Mouse (Mus musculus) limb, embryonic 10.5 days (tissue): ENCODE data around the gene Slc12a9. TPM values are rescaled to one million over a fixed set of nuclear protein-coding genes. Genes with fewer than 3 reads are reported as not detected.

Experiments used
- DNase-seq: peaks from one replicate; pipeline ENCODE4 v3.0.0-alpha.2; 2017; ENCODE audit warnings: low spot score
- H3K27ac ChIP-seq: fragments of 300-500 bp; sonication (generic); 2 replicates; pipeline ENCODE4 v1.5.1; 2016; ENCODE audit warnings: mild to moderate bottlenecking
- H3K27me3 ChIP-seq: fragments of 300-500 bp; sonication (generic); 2 replicates; pipeline ENCODE4 v1.6.1; 2016; ENCODE audit warnings: low read depth, mild to moderate bottlenecking; ENCODE audit not compliant: poor library complexity, severe bottlenecking
- H3K36me3 ChIP-seq: fragments of 300-500 bp; sonication (generic); 2 replicates; pipeline ENCODE4 v1.6.1; 2016; ENCODE audit warnings: mild to moderate bottlenecking, moderate library complexity
- H3K4me1 ChIP-seq: fragments of 300-500 bp; sonication (generic); 2 replicates; pipeline ENCODE4 v1.6.1; 2016
- H3K4me3 ChIP-seq: fragments of 300-500 bp; sonication (generic); 2 replicates; pipeline ENCODE4 v1.5.1; 2016; ENCODE audit warnings: mild to moderate bottlenecking, moderate library complexity
- H3K9me3 ChIP-seq: fragments of 300-500 bp; sonication (generic); replicated peaks from 2 replicates; pipeline ENCODE4 v1.6.1; 2016; ENCODE audit warnings: mild to moderate bottlenecking
- WGBS: fragments of 180-500 bp; shearing (Covaris S2); methylation state at CpG from one replicate; pipeline ENCODE4 v1.1.7; 2016; 5-methylcytosine and 5-hydroxymethylcytosine counted together
- polyA plus RNA-seq: library from polyadenylated mRNA; unstranded; fragments of >200 nt; fragmentation: Nextera tagmentation; extraction: Ambion mirVana; gene quantifications from 2 replicates; pipeline ENCODE4 v1.2.1, GENCODE M21; 2016

The Slc12a9 gene
- polyA plus RNA-seq, 1 experiment from 2014 or later = 10.4 TPM

- Histone ChIP-seq H3K9me3 (no peaks in the 10 kb centered on the region), H3K27me3 (no peaks in the 10 kb centered on the region), H3K27ac (no peak overlapping the region), H3K4me3 (no peak overlapping the region), H3K4me1 (peaks cover 18% of the 10 kb centered on the region), H3K36me3 (peaks cover 97% of the 10 kb centered on the region)
- no peak for DNase-seq
- 93% methylated on average over 21 of the region's 21 CpGs for WGBS
Measured at GRCm38 (mm10) chr5:137301253-137301652, 32.1 kb downstream of the Slc12a9 start.

- Histone ChIP-seq H3K36me3 (peaks cover 97% of the 10 kb centered on the region), H3K9me3 (no peaks in the 10 kb centered on the region), H3K27me3 (no peaks in the 10 kb centered on the region), H3K27ac (no peak overlapping the region), H3K4me1 (peaks cover 19% of the 10 kb centered on the region), H3K4me3 (no peak overlapping the region)
- WGBS = 95% methylated on average over 7 of the region's 7 CpGs
- DNase-seq = no peak
Measured at GRCm38 (mm10) chr5:137299240-137299639, 34.2 kb downstream of the Slc12a9 start.

GRCm38 (mm10) chr5:137297126-137297525, 36.3 kb downstream of the Slc12a9 start:
- peaks cover 34% of the 10 kb centered on the region for H3K4me1 ChIP-seq
- no peak for DNase-seq
- H3K36me3 ChIP-seq = peaks cover 76% of the 10 kb centered on the region
- 94% methylated on average over 14 of the region's 14 CpGs for WGBS
- H3K9me3 ChIP-seq = no peaks in the 10 kb centered on the region
- peaks cover 12% of the 10 kb centered on the region for H3K27me3 ChIP-seq
- no peak overlapping the region for H3K27ac ChIP-seq
- H3K4me3 ChIP-seq = no peak overlapping the region

GRCm38 (mm10) chr5:137295712-137296111, 37.7 kb downstream of the Slc12a9 start:
- no peak overlapping the region for H3K27ac ChIP-seq
- no peaks in the 10 kb centered on the region for H3K9me3 ChIP-seq
- DNase-seq = no peak
- H3K4me3 ChIP-seq = 0 out of 2 replicates have a peak overlapping the region, but pooled peaks have one; percentile 62
- peaks cover 26% of the 10 kb centered on the region for H3K27me3 ChIP-seq
- H3K4me1 ChIP-seq = peaks cover 36% of the 10 kb centered on the region
- 93% methylated on average over 15 of the region's 15 CpGs for WGBS
- H3K36me3 ChIP-seq = peaks cover 62% of the 10 kb centered on the region

GRCm38 (mm10) chr5:137295296-137295695, 38.1 kb downstream of the Slc12a9 start:
- Histone ChIP-seq H3K4me3 (peak overlapping the region; percentile 62), H3K27ac (peak overlapping the region; percentile 87; the same call in 1 of the 2 replicates), H3K27me3 (peaks cover 31% of the 10 kb centered on the region), H3K4me1 (peaks cover 38% of the 10 kb centered on the region), H3K36me3 (peaks cover 58% of the 10 kb centered on the region), H3K9me3 (no peaks in the 10 kb centered on the region)
- 87% methylated on average over 9 of the region's 9 CpGs for WGBS
- DNase-seq = no peak

GRCm38 (mm10) chr5:137294744-137295093, 38.7 kb downstream of the Slc12a9 start:
- no peaks in the 10 kb centered on the region for H3K9me3 ChIP-seq
- H3K27me3 ChIP-seq = peaks cover 36% of the 10 kb centered on the region
- H3K4me1 ChIP-seq = peaks cover 42% of the 10 kb centered on the region
- peak overlapping the region; percentile 62 for H3K4me3 ChIP-seq
- H3K27ac ChIP-seq = peak overlapping the region; percentile 87
- DNase-seq = no peak
- H3K36me3 ChIP-seq = peaks cover 52% of the 10 kb centered on the region
- 8% methylated on average over 18 of the region's 18 CpGs for WGBS

GRCm38 (mm10) chr5:137293839-137294743, 39.3 kb downstream of the Slc12a9 start, which contains the start of gene Ufsp1:
Ufsp1 (plus strand) TSS chr5:137294629.
- under 1% methylated on average over 52 of the region's 52 CpGs for WGBS
- Histone ChIP-seq H3K9me3 (no peaks in the 10 kb centered on the region), H3K4me3 (peak within 1 kb of the TSS; percentile 62), H3K4me1 (peaks cover 46% of the 10 kb centered on the region), H3K36me3 (peaks cover 45% of the 10 kb centered on the region), H3K27me3 (peaks cover 43% of the 10 kb centered on the region), H3K27ac (peak within 1 kb of the TSS; percentile 87)
- DNase-seq = peak; percentile 97

GRCm38 (mm10) chr5:137293282-137293681, 40.1 kb downstream of the Slc12a9 start:
- Histone ChIP-seq H3K27ac (peak overlapping the region; percentile 87; the same call in 1 of the 2 replicates), H3K4me1 (peaks cover 54% of the 10 kb centered on the region), H3K4me3 (peak overlapping the region; percentile 62), H3K36me3 (peaks cover 37% of the 10 kb centered on the region), H3K9me3 (no peaks in the 10 kb centered on the region), H3K27me3 (peaks cover 51% of the 10 kb centered on the region)
- DNase-seq = peak; percentile 72
- under 1% methylated on average over 15 of the region's 15 CpGs for WGBS

GRCm38 (mm10) chr5:137291381-137291926, 41.9 kb downstream of the Slc12a9 start:
- no peak for DNase-seq
- H3K4me3 ChIP-seq = no peak overlapping the region
- WGBS = 79% methylated on average over 15 of the region's 15 CpGs
- H3K9me3 ChIP-seq = no peaks in the 10 kb centered on the region
- no peak overlapping the region for H3K27ac ChIP-seq
- peaks cover 19% of the 10 kb centered on the region for H3K36me3 ChIP-seq
- H3K27me3 ChIP-seq = peaks cover 68% of the 10 kb centered on the region
- peaks cover 72% of the 10 kb centered on the region for H3K4me1 ChIP-seq

- H3K27me3 ChIP-seq = peaks cover 75% of the 10 kb centered on the region
- H3K36me3 ChIP-seq = peaks cover 11% of the 10 kb centered on the region
- peaks cover 67% of the 10 kb centered on the region for H3K4me1 ChIP-seq
- peak overlapping the region; percentile 3; the same call in 1 of the 2 replicates for H3K27ac ChIP-seq
- DNase-seq = peak; percentile 67
- H3K9me3 ChIP-seq = no peaks in the 10 kb centered on the region
- WGBS = 23% methylated on average over 15 of the region's 15 CpGs
- no peak overlapping the region; the same call in none of the 2 replicates for H3K4me3 ChIP-seq
Measured at GRCm38 (mm10) chr5:137290677-137291076, 42.7 kb downstream of the Slc12a9 start.

- Histone ChIP-seq H3K27me3 (peaks cover 75% of the 10 kb centered on the region), H3K9me3 (no peaks in the 10 kb centered on the region), H3K4me1 (peaks cover 58% of the 10 kb centered on the region), H3K36me3 (peaks cover 2% of the 10 kb centered on the region), H3K27ac (peak overlapping the region; percentile 56; the same call in 1 of the 2 replicates), H3K4me3 (peak overlapping the region; percentile 52)
- no peak for DNase-seq
- WGBS = 54% methylated on average over 13 of the region's 13 CpGs
Measured at GRCm38 (mm10) chr5:137289591-137290365, 43.6 kb downstream of the Slc12a9 start.

- Histone ChIP-seq H3K27me3 (peaks cover 75% of the 10 kb centered on the region), H3K36me3 (no peaks in the 10 kb centered on the region), H3K4me3 (peak overlapping the region; percentile 52), H3K27ac (peak overlapping the region; percentile 58; the same call in 1 of the 2 replicates), H3K4me1 (peaks cover 51% of the 10 kb centered on the region), H3K9me3 (no peaks in the 10 kb centered on the region)
- 3% methylated on average over 25 of the region's 25 CpGs for WGBS
- DNase-seq = peak; percentile 60
Measured at GRCm38 (mm10) chr5:137288999-137289470, 44.4 kb downstream of the Slc12a9 start.
